Mouse (Mus musculus): Measurements from ENCODE around the gene Iqgap3.

DNA sequence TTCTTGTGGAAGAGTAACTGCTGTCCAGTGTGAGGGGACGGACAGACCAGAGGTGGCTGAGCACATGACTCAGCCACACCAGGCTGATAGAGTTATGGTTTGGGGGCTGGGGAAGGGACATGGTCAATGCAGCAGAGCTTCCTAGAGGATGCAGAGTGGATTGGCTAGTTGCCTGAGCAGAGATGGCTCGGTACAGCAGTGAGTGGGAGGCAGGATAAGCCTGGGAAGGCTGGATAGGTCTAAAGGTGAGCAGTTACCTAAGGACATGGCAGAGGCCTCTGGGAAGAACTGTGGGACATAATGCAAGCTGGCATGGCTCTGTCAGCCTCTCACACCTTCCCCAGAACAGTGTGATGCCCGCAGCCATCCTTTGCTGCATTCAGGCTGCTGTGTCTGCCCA, 82.1 kb downstream of the Iqgap3 start:
- TF ChIP-seq CTCF (IDR thresholded peaks at IDR 0.05; ENCODE audit: control insufficient read depth, insufficient read depth, insufficient replicate concordance, low read depth, low read length) (no peak), POLR2A (IDR thresholded peaks at IDR 0.05; ENCODE audit: control insufficient read depth, low read depth, low read length) (no peak)
